Mouse (Mus musculus) erythroblast, embryonic 14.5 days (primary cell): ENCODE results near the gene Tsg101.

Source experiments
- GATA1 ChIP-seq: IDR thresholded peaks from 2 replicates; pipeline ENCODE4 v1.6.1; 2012; ENCODE audit warnings: low read length, inconsistent platforms, mixed read lengths
- TAL1 ChIP-seq: IDR thresholded peaks from 3 replicates; pipeline ENCODE4 v1.6.1; 2012; ENCODE audit warnings: low read length, inconsistent platforms, mixed read lengths

- TF ChIP-seq GATA1 (no peak), TAL1 (no peak)
These were observed 11.6 kb upstream of the Tsg101 start for GRCm38 (mm10) chr7:46931370-46931769.
